Mouse (Mus musculus) central nervous system, embryonic 14 days (tissue): ENCODE results near the gene Slc3a2. TPM values are rescaled to one million over a fixed set of nuclear protein-coding genes. Genes with fewer than 3 reads are reported as not detected.

ENCODE experiments used
- polyA plus RNA-seq: library from polyadenylated mRNA; depleted of rRNA; stranded (reverse); fragments of >200 nt; gene quantifications from 2 replicates; pipeline ENCODE4 v1.2.3, GENCODE M21; 2012; rRNA removed

The Slc3a2 gene
- 139 and 144 TPM in 2 replicates for polyA plus RNA-seq

DNA sequence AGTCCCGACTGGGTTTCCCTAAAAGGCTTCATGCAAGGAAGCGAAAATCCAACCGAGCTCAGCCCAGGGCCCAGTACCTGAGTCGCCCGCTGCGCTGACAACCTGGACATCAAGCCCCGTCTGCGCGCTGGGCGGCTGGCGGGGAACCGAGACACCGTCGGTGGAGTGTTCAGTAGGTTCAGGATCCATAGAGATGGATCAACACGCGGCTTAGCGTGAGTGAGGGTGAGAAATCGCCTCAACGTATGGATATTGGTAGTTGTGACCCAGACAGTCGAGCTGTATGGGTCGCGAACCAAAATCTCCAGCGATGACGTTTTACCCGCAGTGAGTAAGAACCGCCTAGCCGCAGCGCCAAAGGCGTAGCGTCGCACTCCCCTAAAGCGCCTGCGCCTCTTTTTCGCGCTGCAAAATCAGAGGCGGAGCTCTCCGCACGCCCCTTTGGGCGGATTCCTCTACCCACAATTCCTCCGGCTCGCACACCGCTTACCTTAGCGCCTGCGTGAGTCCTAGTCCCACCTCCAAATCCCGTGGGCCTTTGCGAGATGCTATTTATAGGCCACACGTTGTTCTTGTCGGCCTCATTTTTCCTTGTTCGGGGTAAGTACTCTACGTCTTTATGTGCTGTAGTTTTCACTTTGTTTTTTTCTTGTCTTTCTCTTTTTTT lies at the start of gene Slc3a2:
TSS of gene Slc3a2 (minus strand) at position 463 of the 667 bp plus-strand sequence.

DNA sequence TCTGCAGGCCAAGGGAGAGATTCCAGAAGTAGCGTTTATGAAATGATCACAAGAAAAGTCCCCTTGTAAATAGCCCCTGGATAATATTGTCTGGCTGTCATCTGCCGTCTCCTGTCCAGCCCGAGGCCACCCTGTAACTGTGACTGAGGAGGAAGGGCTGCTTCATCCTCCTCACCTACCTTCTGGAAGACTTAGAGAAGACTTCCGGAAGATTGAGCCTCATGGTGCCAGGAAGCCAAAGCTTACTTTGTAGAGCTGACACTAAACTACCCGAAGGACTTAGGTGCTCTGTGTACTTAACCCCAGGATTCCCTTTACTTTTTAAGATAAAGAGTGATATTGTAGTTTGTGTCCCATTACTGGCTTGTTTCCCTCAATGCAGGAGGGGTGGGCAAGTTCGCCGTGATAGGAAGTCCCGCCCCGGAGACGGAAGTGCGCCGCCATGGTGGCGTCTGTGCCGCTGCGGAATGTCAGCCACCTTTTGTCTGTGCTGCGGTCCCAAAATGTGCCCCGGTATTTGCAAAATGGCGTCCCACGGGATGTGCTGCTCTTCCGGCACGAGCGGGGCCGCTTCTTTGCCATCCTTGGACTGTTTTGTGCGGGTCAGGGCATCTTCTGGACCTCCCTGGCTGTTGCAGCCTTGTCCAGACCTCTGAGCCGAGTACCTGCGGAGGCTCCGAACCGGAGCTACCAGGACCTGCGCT lies 47.5 kb upstream of the Slc3a2 start, which contains the start of gene Tmem223:
TSS of gene Tmem223 (plus strand) at position 430 of the 704 bp plus-strand sequence.

DNA sequence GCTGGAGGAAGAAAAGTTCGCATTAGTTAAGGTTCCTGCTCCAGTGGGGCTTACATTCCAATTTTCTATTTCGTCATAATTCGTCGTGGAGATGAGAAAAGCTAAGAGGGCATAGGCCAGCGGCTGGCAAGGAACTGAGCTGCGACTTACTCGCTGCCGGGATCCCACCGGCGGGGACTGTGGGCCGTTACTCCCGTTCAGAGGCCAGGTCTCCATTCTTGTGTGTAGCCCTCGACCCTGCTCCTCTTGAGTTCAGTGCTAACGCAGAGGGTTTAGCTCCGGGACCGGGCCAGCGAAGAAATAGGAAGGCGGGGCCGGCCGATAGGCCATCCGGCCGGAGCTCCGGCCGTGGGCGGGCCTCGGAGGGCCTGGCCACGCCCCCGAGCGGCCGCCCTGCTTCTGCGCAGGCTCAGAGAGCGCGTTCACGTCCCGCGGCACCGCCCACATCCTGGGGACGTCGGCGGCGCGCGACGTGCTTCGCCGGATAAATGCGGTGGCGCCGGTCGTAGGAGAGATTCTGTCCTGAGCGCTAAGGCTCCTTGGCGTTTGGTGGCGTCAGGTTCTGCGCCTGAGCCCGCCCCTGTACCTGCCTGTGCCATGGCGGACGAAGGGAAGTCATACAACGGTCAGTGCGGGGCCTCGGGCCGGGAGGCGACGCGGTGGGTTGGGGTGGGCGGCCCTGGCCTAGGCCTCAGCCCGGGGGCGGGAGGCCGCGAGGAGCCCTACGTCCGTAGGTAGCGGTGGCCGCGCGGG lies 33.6 kb upstream of the Slc3a2 start, which contains the start of gene Nxf1:
TSS of gene Nxf1 (plus strand) at position 439 of the 753 bp plus-strand sequence.

DNA sequence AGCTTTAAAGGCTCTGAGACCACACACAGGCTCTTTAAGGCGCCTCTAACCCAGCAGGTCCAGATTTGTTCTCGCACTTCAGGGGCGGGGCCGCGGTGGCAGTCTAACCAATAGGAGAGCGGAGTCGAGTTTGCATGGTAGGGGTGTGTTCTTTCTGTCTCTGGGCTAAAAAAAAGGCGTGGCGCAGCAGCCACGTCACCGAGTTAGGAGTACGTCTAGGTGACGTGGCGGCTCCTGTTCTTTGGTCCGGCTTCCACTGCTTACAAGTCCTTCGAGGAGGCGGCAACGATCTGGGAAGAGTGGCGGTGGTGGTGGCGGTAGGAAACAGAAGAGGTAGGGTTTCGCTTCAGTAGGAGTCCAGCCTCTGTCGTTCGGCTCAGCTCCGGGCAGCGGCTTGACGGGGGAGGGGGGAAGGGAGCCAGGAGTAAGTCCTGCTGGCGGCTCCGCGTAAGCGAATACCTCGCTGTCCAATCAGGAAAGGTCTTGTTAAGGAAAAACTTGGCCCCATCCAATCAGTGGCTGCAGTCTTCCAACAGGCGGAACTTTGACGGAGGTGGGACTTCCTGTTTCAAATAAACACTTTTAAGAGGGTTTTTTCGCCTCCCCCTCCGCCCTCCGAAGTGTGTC lies 18.2 kb upstream of the Slc3a2 start, which contains the start of gene Stx5a:
TSS of gene Stx5a (plus strand) at position 171 of the 627 bp plus-strand sequence.

DNA sequence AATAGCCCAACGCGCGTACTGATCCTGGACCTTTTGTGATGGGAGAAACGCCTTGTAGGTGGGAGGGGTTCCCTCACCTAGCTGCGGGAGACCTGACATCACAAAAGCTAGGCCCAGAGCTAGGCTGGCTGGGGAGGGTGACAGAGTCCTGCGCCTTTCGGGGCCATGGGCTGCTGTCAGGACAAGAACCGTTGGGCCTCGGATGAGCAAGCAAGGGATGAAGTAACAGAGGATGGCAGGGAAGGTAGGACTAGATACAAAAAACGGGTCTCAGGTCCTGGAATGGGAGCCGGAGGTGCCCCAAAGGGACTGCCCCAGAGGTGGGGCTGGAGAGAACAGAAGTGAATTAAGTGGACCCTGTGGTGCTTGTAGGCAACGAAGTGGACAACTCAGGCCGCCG lies 17.4 kb upstream of the Slc3a2 start, which contains the start of gene 1700092M07Rik:
TSS of gene 1700092M07Rik (plus strand) at position 116 of the 400 bp plus-strand sequence.

DNA sequence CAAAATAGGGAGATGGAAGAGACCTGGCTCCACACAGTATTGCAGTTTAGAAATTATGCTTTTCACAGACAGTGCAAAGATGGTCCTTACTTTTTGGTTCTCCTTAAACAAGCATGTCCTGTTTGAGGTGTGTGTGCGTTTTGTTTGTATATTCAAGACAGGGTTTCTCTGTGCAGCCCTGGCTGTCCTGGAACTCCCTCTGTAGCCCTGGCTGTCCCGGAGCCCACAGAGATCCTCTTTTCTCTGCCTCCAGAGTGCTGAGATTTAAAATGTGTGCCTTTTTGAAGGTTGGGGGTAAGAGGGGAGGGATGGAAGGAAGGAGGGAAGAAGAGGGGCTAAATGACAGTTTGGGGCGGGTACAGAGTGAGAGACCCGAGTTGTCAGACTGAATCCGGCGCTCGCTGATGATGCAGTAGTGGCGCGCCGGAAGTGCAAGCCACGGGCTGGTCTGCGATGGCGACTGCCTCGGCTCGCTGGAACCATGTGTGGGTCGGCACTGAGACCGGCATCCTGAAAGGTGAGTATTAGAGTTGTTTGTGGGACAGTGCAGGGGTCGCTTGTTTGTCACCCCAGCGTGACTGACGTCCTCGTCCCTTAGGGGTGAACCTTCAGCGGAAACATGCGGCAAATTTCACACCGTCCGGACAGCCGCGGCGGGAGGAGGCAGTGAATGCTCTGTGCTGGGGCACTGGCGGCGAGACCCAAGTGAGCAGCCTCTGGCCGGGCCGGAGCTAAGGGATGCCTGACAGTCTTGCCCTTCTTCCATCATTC lies 12.4 kb upstream of the Slc3a2 start, which contains the start of gene Wdr74:
TSS of gene Wdr74 (plus strand) at position 439 of the 771 bp plus-strand sequence.

DNA sequence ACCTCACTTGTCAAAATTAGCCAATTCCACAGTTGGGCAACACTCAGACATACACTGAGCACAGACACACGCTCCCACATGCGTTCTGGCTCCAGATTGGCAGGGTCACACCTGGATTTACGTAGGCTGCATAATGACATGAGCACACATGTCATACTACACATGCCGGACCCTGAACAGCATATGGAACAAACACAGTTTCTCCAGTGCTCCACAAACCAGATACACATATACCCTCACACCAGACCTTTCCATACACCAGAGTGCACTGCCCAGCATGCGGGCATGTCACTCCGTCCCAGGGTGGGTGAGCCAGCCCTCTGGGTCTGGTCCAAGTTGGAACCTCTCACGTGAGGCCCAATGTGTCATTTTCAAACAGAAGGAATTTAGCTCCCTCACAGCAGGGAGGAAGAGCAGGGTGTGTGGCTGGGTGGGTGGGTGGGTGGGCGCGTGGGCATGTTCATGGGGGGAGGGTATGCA lies 59.8 kb downstream of the Slc3a2 start, which contains the start of gene Chrm1:
TSS of gene Chrm1 (plus strand) at position 430 of the 480 bp plus-strand sequence.

Other genes with a start within 250 kb of the Slc3a2 start
- 5.2 and 5.9 TPM in 2 replicates for gene Slc22a8, start 132.1 kb downstream of the Slc3a2 start, polyA plus RNA-seq
- 10.5 and 10.8 TPM in 2 replicates for gene Slc22a6, start 105.3 kb downstream of the Slc3a2 start, polyA plus RNA-seq
- gene Chrm1, start 59.6 kb downstream of the Slc3a2 start, polyA plus RNA-seq: 1.2 and 1.8 TPM in 2 replicates
- gene Wdr74, start 12.5 kb upstream of the Slc3a2 start, polyA plus RNA-seq: 63.8 and 65.5 TPM in 2 replicates
- 2.2 and 3.8 TPM in 2 replicates for gene 1700092M07Rik, start 17.3 kb upstream of the Slc3a2 start, polyA plus RNA-seq
- gene Stx5a, start 18.0 kb upstream of the Slc3a2 start, polyA plus RNA-seq: 128 and 133 TPM in 2 replicates
- 237 and 239 TPM in 2 replicates for gene Nxf1, start 33.7 kb upstream of the Slc3a2 start, polyA plus RNA-seq
- gene Tmem223, start 47.6 kb upstream of the Slc3a2 start, polyA plus RNA-seq: 238 and 255 TPM in 2 replicates
- 27.4 and 32.0 TPM in 2 replicates for gene Tmem179b, start 51.1 kb upstream of the Slc3a2 start, polyA plus RNA-seq
- 26.2 TPM in 2 replicates for gene Taf6l, start 63.0 kb upstream of the Slc3a2 start, polyA plus RNA-seq
- 141 and 149 TPM in 2 replicates for gene Polr2g, start 75.2 kb upstream of the Slc3a2 start, polyA plus RNA-seq
- 5.2 and 5.8 TPM in 2 replicates for gene Zbtb3, start 79.2 kb upstream of the Slc3a2 start, polyA plus RNA-seq
- 50.1 and 61.9 TPM in 2 replicates for gene Ttc9c, start 96.0 kb upstream of the Slc3a2 start, polyA plus RNA-seq
- 92.1 and 94.3 TPM in 2 replicates for gene Hnrnpul2, start 96.6 kb upstream of the Slc3a2 start, polyA plus RNA-seq
- 0.57 and 1.3 TPM in 2 replicates for gene AC129217.1, start 106.4 kb upstream of the Slc3a2 start, polyA plus RNA-seq
- gene Bscl2, start 114.1 kb upstream of the Slc3a2 start, polyA plus RNA-seq: 78.4 and 83.2 TPM in 2 replicates
- gene Gng3, start 115.8 kb upstream of the Slc3a2 start, polyA plus RNA-seq: 190 TPM in 2 replicates
- gene Lrrn4cl, start 127.4 kb upstream of the Slc3a2 start, polyA plus RNA-seq: 0.85 and 0.94 TPM in 2 replicates
- 136 and 140 TPM in 2 replicates for gene Ubxn1, start 148.1 kb upstream of the Slc3a2 start, polyA plus RNA-seq
- gene Uqcc3, start 157.6 kb upstream of the Slc3a2 start, polyA plus RNA-seq: 51.3 and 57.6 TPM in 2 replicates
- 4.9 and 6.7 TPM in 2 replicates for gene Lbhd1, start 160.4 kb upstream of the Slc3a2 start, polyA plus RNA-seq
- gene Gm49403, start 160.6 kb upstream of the Slc3a2 start, polyA plus RNA-seq: not detected in 2 replicates
- 67.3 and 81.7 TPM in 2 replicates for gene 1810009A15Rik, start 165.5 kb upstream of the Slc3a2 start, polyA plus RNA-seq
- gene Gm49416, start 165.6 kb upstream of the Slc3a2 start, polyA plus RNA-seq: 0.18 and 1.1 TPM in 2 replicates
- gene Ints5, start 169.6 kb upstream of the Slc3a2 start, polyA plus RNA-seq: 28.9 and 29.0 TPM in 2 replicates
- 157 and 161 TPM in 2 replicates for gene Ganab, start 174.7 kb upstream of the Slc3a2 start, polyA plus RNA-seq
- gene B3gat3, start 197.0 kb upstream of the Slc3a2 start, polyA plus RNA-seq: 146 and 151 TPM in 2 replicates
- gene Rom1, start 206.0 kb upstream of the Slc3a2 start, polyA plus RNA-seq: 2.0 and 3.3 TPM in 2 replicates
- 18.3 and 26.1 TPM in 2 replicates for gene Eml3, start 206.2 kb upstream of the Slc3a2 start, polyA plus RNA-seq
- gene Mta2, start 218.5 kb upstream of the Slc3a2 start, polyA plus RNA-seq: 62.2 and 65.0 TPM in 2 replicates
- gene Tut1, start 230.5 kb upstream of the Slc3a2 start, polyA plus RNA-seq: 26.1 and 29.3 TPM in 2 replicates
- gene Eef1g, start 243.7 kb upstream of the Slc3a2 start, polyA plus RNA-seq: 429 and 446 TPM in 2 replicates